Mouse (Mus musculus): ENCODE results near the gene Atg16l2.

Gene Atg16l2

GRCm38 (mm10) chr7:101282721-101283120 is 19.3 kb downstream of the Atg16l2 start:
- no peaks in the 10 kb centered on the region for H3K9me3 ChIP-seq (ENCODE audit: low read length)
- H3K4me3 ChIP-seq (replicated peaks; ENCODE audit: low read length), result 0 out of 2 replicates have a peak overlapping the region, but pooled peaks have one; percentile 32
- H3K4me1 ChIP-seq (replicated peaks; ENCODE audit: low read depth, low read length), result peaks cover 23% of the 10 kb centered on the region
- H3K27me3 ChIP-seq (ENCODE audit: insufficient read depth, low read length), result no peaks in the 10 kb centered on the region
- peaks cover 42% of the 10 kb centered on the region for H3K36me3 ChIP-seq (ENCODE audit: insufficient read depth, low read length)
- TF ChIP-seq NANOG (IDR thresholded peaks at IDR 0.05; ENCODE audit: borderline replicate concordance, low read length), result no peak
- no peak for TF ChIP-seq CTCF (conservative IDR thresholded peaks at IDR 0.05; ENCODE audit: low read length)

GRCm38 (mm10) chr7:101272466-101273160 is 29.4 kb downstream of the Atg16l2 start:
- Histone ChIP-seq H3K4me1 (replicated peaks; ENCODE audit: low read depth, low read length) (no peaks in the 10 kb centered on the region), H3K27me3 (ENCODE audit: insufficient read depth, low read length) (no peaks in the 10 kb centered on the region), H3K4me3 (replicated peaks; ENCODE audit: low read length) (no peak overlapping the region), H3K9me3 (ENCODE audit: low read length) (no peaks in the 10 kb centered on the region), H3K36me3 (ENCODE audit: insufficient read depth, low read length) (peaks cover 32% of the 10 kb centered on the region)
- TF ChIP-seq CTCF (conservative IDR thresholded peaks at IDR 0.05; ENCODE audit: low read length) (no peak), NANOG (IDR thresholded peaks at IDR 0.05; ENCODE audit: borderline replicate concordance, low read length) (no peak), POU5F1 (IDR thresholded peaks at IDR 0.05; ENCODE audit: borderline replicate concordance, low read length) (no peak)

GRCm38 (mm10) chr7:101271602-101272001 is 30.4 kb downstream of the Atg16l2 start:
- H3K4me1 ChIP-seq (replicated peaks; ENCODE audit: low read depth, low read length), result no peaks in the 10 kb centered on the region
- H3K4me3 ChIP-seq (replicated peaks; ENCODE audit: low read length), result no peak overlapping the region
- no peaks in the 10 kb centered on the region for H3K9me3 ChIP-seq (ENCODE audit: low read length)

GRCm38 (mm10) chr7:101267457-101268259 is 34.4 kb downstream of the Atg16l2 start:
- peaks cover 11% of the 10 kb centered on the region for H3K36me3 ChIP-seq (ENCODE audit: insufficient read depth, low read length)
- no peak for TF ChIP-seq CTCF (conservative IDR thresholded peaks at IDR 0.05; ENCODE audit: low read length)
- TF ChIP-seq NANOG (IDR thresholded peaks at IDR 0.05; ENCODE audit: borderline replicate concordance, low read length), result no peak
- TF ChIP-seq POU5F1 (IDR thresholded peaks at IDR 0.05; ENCODE audit: borderline replicate concordance, low read length), result no peak

More at GRCm38 (mm10) chr7:101271602-101272001, 30.4 kb downstream of the Atg16l2 start:
- peaks cover 22% of the 10 kb centered on the region for H3K36me3 ChIP-seq (ENCODE audit: insufficient read depth, low read length)
- no peak for TF ChIP-seq CTCF (conservative IDR thresholded peaks at IDR 0.05; ENCODE audit: low read length)
- TF ChIP-seq POU5F1 (IDR thresholded peaks at IDR 0.05; ENCODE audit: borderline replicate concordance, low read length), result no peak
- no peak for TF ChIP-seq NANOG (IDR thresholded peaks at IDR 0.05; ENCODE audit: borderline replicate concordance, low read length)
- H3K27me3 ChIP-seq (ENCODE audit: insufficient read depth, low read length), result no peaks in the 10 kb centered on the region

GRCm38 (mm10) chr7:101263511-101263910 is 38.5 kb downstream of the Atg16l2 start:
- H3K36me3 ChIP-seq (ENCODE audit: insufficient read depth, low read length), result peaks cover 9% of the 10 kb centered on the region; the same call in 1 of the 2 replicates
- no peak overlapping the region for H3K4me3 ChIP-seq (replicated peaks; ENCODE audit: low read length)
- peaks cover 6% of the 10 kb centered on the region for H3K4me1 ChIP-seq (replicated peaks; ENCODE audit: low read depth, low read length)
- H3K9me3 ChIP-seq (ENCODE audit: low read length), result no peaks in the 10 kb centered on the region
- TF ChIP-seq POU5F1 (IDR thresholded peaks at IDR 0.05; ENCODE audit: borderline replicate concordance, low read length) (no peak), CTCF (conservative IDR thresholded peaks at IDR 0.05; ENCODE audit: low read length) (no peak), NANOG (IDR thresholded peaks at IDR 0.05; ENCODE audit: borderline replicate concordance, low read length) (no peak)
- H3K27me3 ChIP-seq (ENCODE audit: insufficient read depth, low read length), result no peaks in the 10 kb centered on the region

More at GRCm38 (mm10) chr7:101267457-101268259, 34.4 kb downstream of the Atg16l2 start:
- no peak overlapping the region for H3K4me3 ChIP-seq (replicated peaks; ENCODE audit: low read length)
- H3K9me3 ChIP-seq (ENCODE audit: low read length), result no peaks in the 10 kb centered on the region
- no peaks in the 10 kb centered on the region for H3K27me3 ChIP-seq (ENCODE audit: insufficient read depth, low read length)
- H3K4me1 ChIP-seq (replicated peaks; ENCODE audit: low read depth, low read length), result no peaks in the 10 kb centered on the region

GRCm38 (mm10) chr7:101261941-101262546 is 40.0 kb downstream of the Atg16l2 start:
- no peaks in the 10 kb centered on the region for H3K9me3 ChIP-seq (ENCODE audit: low read length)

GRCm38 (mm10) chr7:101258482-101258881 is 43.6 kb downstream of the Atg16l2 start:
- H3K9me3 ChIP-seq (ENCODE audit: low read length), result no peaks in the 10 kb centered on the region
- no peak overlapping the region for H3K4me3 ChIP-seq (replicated peaks; ENCODE audit: low read length)
- peaks cover 10% of the 10 kb centered on the region; the same call in 1 of the 2 replicates for H3K36me3 ChIP-seq (ENCODE audit: insufficient read depth, low read length)
- TF ChIP-seq CTCF (conservative IDR thresholded peaks at IDR 0.05; ENCODE audit: low read length) (no peak), POU5F1 (IDR thresholded peaks at IDR 0.05; ENCODE audit: borderline replicate concordance, low read length) (no peak), NANOG (IDR thresholded peaks at IDR 0.05; ENCODE audit: borderline replicate concordance, low read length) (no peak)
- no peaks in the 10 kb centered on the region for H3K27me3 ChIP-seq (ENCODE audit: insufficient read depth, low read length)
- H3K4me1 ChIP-seq (replicated peaks; ENCODE audit: low read depth, low read length), result peaks cover 6% of the 10 kb centered on the region

More at GRCm38 (mm10) chr7:101261941-101262546, 40.0 kb downstream of the Atg16l2 start:
- Histone ChIP-seq H3K4me3 (replicated peaks; ENCODE audit: low read length) (no peak overlapping the region), H3K4me1 (replicated peaks; ENCODE audit: low read depth, low read length) (peaks cover 6% of the 10 kb centered on the region), H3K36me3 (ENCODE audit: insufficient read depth, low read length) (peaks cover 9% of the 10 kb centered on the region; the same call in 1 of the 2 replicates), H3K27me3 (ENCODE audit: insufficient read depth, low read length) (no peaks in the 10 kb centered on the region)
- TF ChIP-seq POU5F1 (IDR thresholded peaks at IDR 0.05; ENCODE audit: borderline replicate concordance, low read length) (no peak), CTCF (conservative IDR thresholded peaks at IDR 0.05; ENCODE audit: low read length) (no peak), NANOG (IDR thresholded peaks at IDR 0.05; ENCODE audit: borderline replicate concordance, low read length) (no peak)

- Histone ChIP-seq H3K36me3 (ENCODE audit: insufficient read depth, low read length) (peaks cover 5% of the 10 kb centered on the region; the same call in 1 of the 2 replicates), H3K27me3 (ENCODE audit: insufficient read depth, low read length) (no peaks in the 10 kb centered on the region), H3K4me3 (replicated peaks; ENCODE audit: low read length) (no peak overlapping the region), H3K4me1 (replicated peaks; ENCODE audit: low read depth, low read length) (no peaks in the 10 kb centered on the region), H3K9me3 (ENCODE audit: low read length) (no peaks in the 10 kb centered on the region)
- no peak for TF ChIP-seq POU5F1 (IDR thresholded peaks at IDR 0.05; ENCODE audit: borderline replicate concordance, low read length)
- TF ChIP-seq CTCF (conservative IDR thresholded peaks at IDR 0.05; ENCODE audit: low read length), result no peak
- TF ChIP-seq NANOG (IDR thresholded peaks at IDR 0.05; ENCODE audit: borderline replicate concordance, low read length), result no peak
Measured at GRCm38 (mm10) chr7:101253071-101253470, 49.0 kb downstream of the Atg16l2 start.
